Mouse (Mus musculus) limb, embryonic 10.5 days (tissue): ENCODE results near the gene Hnrnph1. TPM values are rescaled to one million over a fixed set of nuclear protein-coding genes. Genes with fewer than 3 reads are reported as not detected.
A peak's percentile ranks its signal among the peaks of the same experiment; 100 is the strongest.

Source experiments
- DNase-seq: peaks from one replicate; pipeline ENCODE4 v3.0.0-alpha.2; 2017; ENCODE audit warnings: low spot score
- H3K27ac ChIP-seq: fragments of 300-500 bp; sonication (generic); 2 replicates; pipeline ENCODE4 v1.5.1; 2016; ENCODE audit warnings: mild to moderate bottlenecking
- H3K27me3 ChIP-seq: fragments of 300-500 bp; sonication (generic); 2 replicates; pipeline ENCODE4 v1.6.1; 2016; ENCODE audit warnings: low read depth, mild to moderate bottlenecking; ENCODE audit not compliant: poor library complexity, severe bottlenecking
- H3K36me3 ChIP-seq: fragments of 300-500 bp; sonication (generic); 2 replicates; pipeline ENCODE4 v1.6.1; 2016; ENCODE audit warnings: mild to moderate bottlenecking, moderate library complexity
- H3K4me1 ChIP-seq: fragments of 300-500 bp; sonication (generic); 2 replicates; pipeline ENCODE4 v1.6.1; 2016
- H3K4me3 ChIP-seq: fragments of 300-500 bp; sonication (generic); 2 replicates; pipeline ENCODE4 v1.5.1; 2016; ENCODE audit warnings: mild to moderate bottlenecking, moderate library complexity
- H3K9me3 ChIP-seq: fragments of 300-500 bp; sonication (generic); replicated peaks from 2 replicates; pipeline ENCODE4 v1.6.1; 2016; ENCODE audit warnings: mild to moderate bottlenecking
- WGBS: fragments of 180-500 bp; shearing (Covaris S2); methylation state at CpG from one replicate; pipeline ENCODE4 v1.1.7; 2016; 5-methylcytosine and 5-hydroxymethylcytosine counted together
- microRNA counts: library from miRNA; unstranded; fragments of <30 nt; microRNA quantifications from one replicate; lab custom pipeline; 2017
- microRNA-seq: library from miRNA; unstranded; fragments of <30 nt; microRNA quantifications from one replicate; pipeline ENCODE4, GENCODE M21; 2017
- polyA plus RNA-seq: library from polyadenylated mRNA; unstranded; fragments of >200 nt; fragmentation: Nextera tagmentation; extraction: Ambion mirVana; gene quantifications from 2 replicates; pipeline ENCODE4 v1.2.1, GENCODE M21; 2016

Hnrnph1 gene
- polyA plus RNA-seq, 1 experiment from 2014 or later: 668 TPM

GRCm38 (mm10) chr11:50431134-50432068 lies 54.6 kb downstream of the Hnrnph1 start:
- H3K9me3 ChIP-seq: no peaks in the 10 kb centered on the region
- H3K27me3 ChIP-seq: no peaks in the 10 kb centered on the region; the same call in 1 of the 2 replicates
- peaks cover 15% of the 10 kb centered on the region for H3K4me1 ChIP-seq
- H3K4me3 ChIP-seq: peak overlapping the region; percentile 84
- DNase-seq: peak; percentile 45
- 29% methylated on average over 32 of the region's 32 CpGs for WGBS
- H3K27ac ChIP-seq: peak overlapping the region; percentile 99
- no peaks in the 10 kb centered on the region for H3K36me3 ChIP-seq

- no peak for DNase-seq
- no peak overlapping the region for H3K4me3 ChIP-seq
- H3K36me3 ChIP-seq: no peaks in the 10 kb centered on the region
- H3K27ac ChIP-seq: no peak overlapping the region
- 87% methylated on average over 3 of the region's 3 CpGs for WGBS
- no peaks in the 10 kb centered on the region; the same call in 1 of the 2 replicates for H3K27me3 ChIP-seq
- no peaks in the 10 kb centered on the region for H3K9me3 ChIP-seq
- peaks cover 15% of the 10 kb centered on the region for H3K4me1 ChIP-seq
These were observed 55.3 kb downstream of the Hnrnph1 start for GRCm38 (mm10) chr11:50432069-50432440.

- H3K4me1 ChIP-seq: peaks cover 15% of the 10 kb centered on the region
- H3K9me3 ChIP-seq: no peaks in the 10 kb centered on the region
- H3K27ac ChIP-seq: no peak overlapping the region
- no peak for DNase-seq
- WGBS: 88% methylated on average over 5 of the region's 5 CpGs
- H3K27me3 ChIP-seq: no peaks in the 10 kb centered on the region; the same call in 1 of the 2 replicates
- H3K36me3 ChIP-seq: no peaks in the 10 kb centered on the region
- no peak overlapping the region for H3K4me3 ChIP-seq
These were observed 56.1 kb downstream of the Hnrnph1 start for GRCm38 (mm10) chr11:50432896-50433295.

MicroRNAs encoded within 50 kb of the gene (microRNA counts, 519-probe panel; counts per million panel counts)
- microRNA mmu-miR-804 (lab: Ali Mortazavi, UCI): 4,238 counts per million, percentile 81 among the panel's probes with 10 or more counts

Small RNA genes within 50 kb of the gene (microRNA-seq; reads per million reads assigned to microRNA genes)
- not detected for gene Mir804

Other genes starting within 250 kb of the Hnrnph1 start
- 31.6 and 42.2 TPM in 2 replicates for gene Tbc1d9b, start 245.6 kb upstream of the Hnrnph1 start, polyA plus RNA-seq
- gene Mrnip, start 202.5 kb upstream of the Hnrnph1 start, polyA plus RNA-seq: 30.2 and 34.1 TPM in 2 replicates
- 111 and 137 TPM in 2 replicates for gene Sqstm1, start 166.2 kb upstream of the Hnrnph1 start, polyA plus RNA-seq
- 27.7 and 28.6 TPM in 2 replicates for gene Mgat4b, start 166.1 kb upstream of the Hnrnph1 start, polyA plus RNA-seq
- gene Ltc4s, start 138.4 kb upstream of the Hnrnph1 start, polyA plus RNA-seq: 0.55 and 0.90 TPM in 2 replicates
- gene Maml1, start 84.7 kb upstream of the Hnrnph1 start, polyA plus RNA-seq: 7.3 and 7.7 TPM in 2 replicates
- 311 and 334 TPM in 2 replicates for gene Canx, start 51.3 kb upstream of the Hnrnph1 start, polyA plus RNA-seq
- 0.43 TPM in 1 of 2 replicates, not detected in the other for gene Cby3, start 22.5 kb upstream of the Hnrnph1 start, polyA plus RNA-seq
- 22.5 and 22.6 TPM in 2 replicates for gene Rufy1, start 54.1 kb downstream of the Hnrnph1 start, polyA plus RNA-seq
- gene Adamts2, start 225.1 kb downstream of the Hnrnph1 start, polyA plus RNA-seq: 0.46 and 0.72 TPM in 2 replicates